Mouse (Mus musculus) adrenal gland, adult (tissue): ENCODE measurements around the gene Tmem132d.
"Not testable (repeated sequence)": the region's sequence is repeated elsewhere in the genome, so short reads cannot be mapped to it uniquely, and the experiment has no call there.

ENCODE experiments used
- DNase-seq, 2 experiments: peaks; one replicate each; pipeline ENCODE4 v3.0.0; 2022 to 2023; ENCODE audit warnings: low spot score in 1 of 2; ENCODE audit not compliant: inconsistent age in 2 of 2

The Tmem132d gene

DNA sequence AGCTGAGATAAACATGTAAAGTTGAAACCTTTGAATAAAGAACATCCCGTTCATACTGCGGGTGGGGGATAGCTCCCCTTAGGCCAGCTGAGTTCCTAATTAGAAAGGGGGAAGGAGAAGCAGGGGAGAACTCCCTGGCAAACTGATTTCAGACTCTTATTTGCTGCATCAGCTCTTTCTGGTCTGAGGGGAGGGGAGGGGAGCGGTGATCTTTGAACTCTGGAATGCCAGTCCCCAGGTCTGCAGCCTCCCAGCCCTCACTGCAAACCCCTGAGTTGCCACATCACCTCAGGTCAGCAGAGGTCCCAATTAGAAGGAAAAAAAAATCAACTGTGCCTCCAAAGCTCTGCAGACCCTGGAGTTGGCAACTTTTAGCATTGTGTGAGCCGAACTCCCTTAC is 482.3 kb downstream of the Tmem132d start:
- DNase-seq, result no peak

DNA sequence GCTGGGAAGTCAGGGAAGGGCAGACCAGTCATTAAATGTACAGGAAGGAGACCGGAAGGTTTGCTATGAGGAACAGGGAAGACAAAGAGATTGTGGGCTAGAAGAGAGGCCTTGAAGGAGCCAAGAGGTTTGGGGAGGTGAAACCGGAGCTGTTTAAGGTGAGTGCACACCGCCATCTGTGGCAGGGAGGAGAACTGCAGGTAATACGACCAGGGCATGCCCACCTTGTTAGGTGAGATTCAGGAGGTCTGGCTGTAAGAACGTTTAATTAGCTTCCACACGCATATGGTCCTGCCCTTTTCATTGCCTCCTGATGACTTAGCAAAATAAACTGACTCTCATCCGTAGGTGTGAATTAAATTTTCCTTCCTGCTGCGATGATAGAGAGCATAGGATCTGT is 485.6 kb downstream of the Tmem132d start:
- DNase-seq, result peak in 1 of 2 experiments; percentile 64

DNA sequence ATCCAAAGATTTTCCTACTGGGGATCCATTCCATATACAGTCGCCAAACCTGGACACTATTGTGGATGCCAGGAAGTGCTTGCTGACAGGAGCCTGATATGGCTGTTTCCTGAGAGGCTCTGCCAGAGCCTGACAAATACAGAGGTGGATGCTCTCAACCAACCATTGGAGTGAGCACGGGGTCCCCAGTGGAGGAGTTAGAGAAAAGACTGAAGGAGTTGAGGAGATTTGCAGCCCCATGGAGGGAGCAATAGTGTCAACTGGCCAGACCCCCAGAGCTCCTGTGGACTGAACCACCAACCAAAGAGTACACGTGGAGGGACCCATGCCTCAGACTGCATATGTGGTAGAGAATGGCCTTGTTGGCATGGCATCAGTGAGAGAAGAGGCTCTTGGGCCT is 490.7 kb downstream of the Tmem132d start:
- DNase-seq, result not testable (repeated sequence)

DNA sequence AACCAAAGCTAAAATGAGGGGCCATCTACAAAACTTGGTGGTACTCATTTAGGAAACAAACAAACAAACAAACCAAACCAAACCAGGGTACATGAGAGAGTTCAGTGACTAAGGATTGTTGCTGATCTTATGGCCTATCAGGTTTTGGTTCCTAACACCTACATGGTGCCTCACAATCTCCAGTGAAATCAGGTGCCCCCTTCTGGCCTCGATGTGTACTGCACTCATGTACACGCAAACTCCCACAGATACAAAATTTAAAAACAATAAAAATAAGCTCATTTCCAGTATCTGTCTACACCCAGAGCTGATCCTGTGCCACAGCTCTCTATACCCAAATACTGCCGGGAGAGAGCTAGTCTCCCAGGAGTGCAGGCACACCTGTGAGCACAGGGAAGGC is 495.0 kb downstream of the Tmem132d start:
- DNase-seq, result no peak

DNA sequence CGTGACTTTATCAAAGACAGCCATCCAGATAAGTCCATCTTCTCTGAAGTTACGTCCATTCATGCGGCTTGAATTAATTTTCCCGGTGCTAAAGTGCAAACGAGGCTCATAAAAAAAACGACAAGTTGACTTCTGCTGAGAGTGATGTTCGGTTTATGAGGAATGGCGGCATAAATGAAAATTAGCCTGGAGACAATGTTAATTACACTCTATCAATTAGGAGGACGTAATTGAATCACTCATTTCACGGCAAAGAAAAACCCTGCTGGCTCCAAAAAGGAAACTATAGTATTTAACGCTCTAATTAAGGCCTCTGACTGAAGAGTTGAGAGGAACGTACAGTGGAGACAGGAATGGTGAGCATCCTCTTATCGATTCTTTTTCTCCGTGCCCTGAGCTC is 503.2 kb downstream of the Tmem132d start:
- DNase-seq, result no peak

DNA sequence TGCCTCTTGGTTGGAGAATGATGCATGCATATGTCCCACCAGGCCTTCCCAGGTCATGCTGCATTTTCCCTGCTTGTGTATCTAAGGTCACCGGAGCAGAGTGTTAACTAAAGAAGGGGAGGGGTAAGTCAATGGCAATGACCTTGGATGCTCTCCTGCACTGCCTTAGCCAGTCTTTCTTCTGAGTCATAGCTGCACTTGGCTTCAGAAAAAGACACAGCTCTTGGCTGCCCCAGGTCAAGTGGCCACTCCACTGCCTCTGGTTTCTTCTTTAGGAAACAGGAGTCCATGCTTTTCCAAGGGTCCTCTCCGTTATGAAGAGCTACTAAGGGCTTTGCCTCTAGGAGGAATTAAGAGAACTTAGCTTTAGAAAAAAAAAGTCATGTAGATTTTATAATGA is 506.2 kb downstream of the Tmem132d start:
- DNase-seq, result peak; percentile 8 to 53

DNA sequence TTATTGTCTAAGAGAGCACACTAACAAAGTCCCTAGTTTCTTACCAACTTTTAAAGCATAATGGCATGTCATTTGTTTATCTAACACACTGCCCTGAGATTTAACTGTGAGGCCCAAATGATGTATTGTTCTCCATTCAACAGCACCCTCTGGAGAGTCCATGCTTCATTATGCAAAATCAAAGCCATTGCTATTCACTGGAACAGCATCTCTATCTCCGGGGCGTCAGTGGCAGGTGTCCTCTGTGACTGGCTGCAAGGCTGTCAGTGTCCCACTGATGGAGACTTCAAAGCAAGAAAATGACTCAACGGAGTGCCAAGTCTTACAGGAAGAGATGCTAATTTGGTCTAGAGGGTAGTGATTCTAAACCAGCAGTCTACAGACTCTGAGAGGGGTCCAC is 508.8 kb downstream of the Tmem132d start:
- DNase-seq, result no peak

DNA sequence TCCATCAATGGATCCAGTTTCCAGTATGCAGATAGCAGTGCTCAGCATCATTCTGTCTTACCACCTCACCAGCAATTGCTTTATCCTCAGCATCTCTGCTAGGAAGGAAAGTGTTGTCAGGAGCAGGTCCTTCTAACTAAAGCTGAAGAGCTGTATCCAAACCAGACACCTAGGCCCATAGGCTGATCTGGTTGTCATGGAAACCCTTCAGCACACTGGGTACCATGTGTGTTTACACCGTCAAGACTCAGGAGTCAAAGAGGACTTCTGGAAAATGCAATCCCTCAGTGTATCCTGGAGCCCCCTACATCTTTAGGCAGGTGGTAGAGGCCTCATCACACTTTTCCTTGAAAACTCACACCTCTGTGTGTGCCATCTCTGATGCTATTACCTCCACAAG is 513.7 kb downstream of the Tmem132d start:
- no peak for DNase-seq

DNA sequence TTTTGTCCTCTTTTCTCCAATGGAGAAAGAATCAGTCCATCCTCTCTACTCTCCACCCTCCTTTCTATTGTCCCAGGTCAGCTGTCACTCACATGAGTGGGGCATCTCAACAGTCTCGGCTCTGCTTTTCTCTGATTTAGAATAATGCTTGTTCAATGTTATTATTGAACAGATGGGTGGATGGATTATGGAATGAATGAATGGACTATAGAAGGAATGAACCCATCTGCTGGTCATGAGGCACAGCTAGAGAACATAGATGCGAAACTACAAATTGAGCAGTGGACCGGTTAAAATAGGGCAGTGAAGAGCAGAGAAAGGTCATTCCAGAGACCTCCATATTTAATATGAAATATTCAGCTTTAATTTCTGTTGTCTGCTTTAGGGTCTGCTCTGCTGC is 514.5 kb downstream of the Tmem132d start:
- no peak for DNase-seq

DNA sequence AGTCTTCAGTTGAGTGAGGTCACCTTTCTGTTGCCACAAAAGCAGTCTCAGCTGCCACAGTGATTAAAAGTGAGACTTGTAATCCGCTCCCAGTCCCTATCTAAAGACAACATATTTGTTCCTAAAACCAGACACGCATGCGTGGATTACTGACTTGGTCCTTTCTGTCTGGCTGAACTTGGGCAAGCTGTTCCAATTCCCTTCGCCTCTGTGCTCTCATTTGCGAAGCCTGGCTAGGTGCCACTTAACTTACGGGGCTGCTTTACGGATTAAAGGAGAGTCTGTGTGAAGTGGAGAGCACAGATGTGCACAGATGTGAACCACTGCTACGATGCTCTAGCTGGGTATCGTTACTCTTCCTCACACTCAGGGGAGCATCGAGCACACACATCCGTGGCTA is 518.7 kb downstream of the Tmem132d start:
- no peak for DNase-seq

DNA sequence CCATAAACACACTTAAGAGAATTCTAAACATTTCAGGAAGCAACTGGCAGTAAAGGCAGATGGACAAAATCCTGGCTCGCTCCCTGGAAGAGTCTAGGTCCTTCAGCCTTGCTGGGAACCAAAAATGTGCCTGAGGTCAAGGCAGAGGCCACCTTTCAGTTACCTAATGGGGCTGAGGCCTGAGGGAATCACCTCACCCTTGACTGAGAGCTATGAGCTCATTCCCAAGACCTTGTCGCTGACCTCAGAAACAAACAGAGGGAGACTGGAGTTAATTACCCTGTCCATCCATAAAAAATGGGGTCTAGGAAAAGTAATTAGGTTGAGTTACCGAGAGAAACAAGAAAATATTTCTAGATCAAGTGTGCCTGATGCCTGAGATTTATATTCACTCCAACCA is 521.3 kb downstream of the Tmem132d start:
- DNase-seq, result peak; percentile 7 to 70

DNA sequence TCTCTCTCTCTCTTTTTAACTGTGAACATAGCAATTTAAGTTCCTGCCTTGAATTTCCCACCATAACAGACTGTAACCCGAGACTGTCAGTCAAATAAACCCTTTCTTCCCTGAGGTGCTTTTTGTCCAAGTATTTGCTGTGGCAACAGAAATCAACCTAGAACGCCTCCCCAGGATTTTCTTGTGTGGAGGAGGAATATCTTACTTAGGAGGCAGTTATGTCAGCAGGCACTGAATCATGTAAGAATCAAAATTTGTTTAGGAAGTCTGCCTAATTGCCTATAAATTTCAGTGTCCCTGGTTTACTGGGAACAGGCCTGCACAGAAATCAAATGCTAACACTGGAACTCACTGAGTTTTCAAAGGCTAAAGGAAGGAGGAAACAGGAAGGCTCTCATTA is 522.5 kb downstream of the Tmem132d start:
- no peak for DNase-seq

DNA sequence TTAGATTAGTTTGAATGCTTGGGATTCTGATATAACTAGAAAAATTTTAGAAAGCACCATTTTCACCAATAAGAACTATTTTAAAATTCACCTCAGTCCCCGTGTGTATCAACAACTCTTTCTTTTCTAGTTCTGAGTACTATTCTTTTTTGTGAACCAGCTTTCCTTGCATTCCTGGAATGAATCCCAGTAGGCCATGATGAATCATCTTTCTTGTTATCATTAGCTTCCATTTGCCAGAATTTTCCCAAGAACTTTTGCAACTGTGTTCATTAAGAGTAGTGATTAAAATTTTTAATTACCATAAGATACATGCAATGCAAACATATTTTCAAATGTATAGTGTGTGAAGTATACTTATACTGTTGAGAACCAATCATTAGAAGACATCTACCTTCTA is 537.7 kb downstream of the Tmem132d start:
- DNase-seq, result peak in 1 of 2 experiments; percentile 53

DNA sequence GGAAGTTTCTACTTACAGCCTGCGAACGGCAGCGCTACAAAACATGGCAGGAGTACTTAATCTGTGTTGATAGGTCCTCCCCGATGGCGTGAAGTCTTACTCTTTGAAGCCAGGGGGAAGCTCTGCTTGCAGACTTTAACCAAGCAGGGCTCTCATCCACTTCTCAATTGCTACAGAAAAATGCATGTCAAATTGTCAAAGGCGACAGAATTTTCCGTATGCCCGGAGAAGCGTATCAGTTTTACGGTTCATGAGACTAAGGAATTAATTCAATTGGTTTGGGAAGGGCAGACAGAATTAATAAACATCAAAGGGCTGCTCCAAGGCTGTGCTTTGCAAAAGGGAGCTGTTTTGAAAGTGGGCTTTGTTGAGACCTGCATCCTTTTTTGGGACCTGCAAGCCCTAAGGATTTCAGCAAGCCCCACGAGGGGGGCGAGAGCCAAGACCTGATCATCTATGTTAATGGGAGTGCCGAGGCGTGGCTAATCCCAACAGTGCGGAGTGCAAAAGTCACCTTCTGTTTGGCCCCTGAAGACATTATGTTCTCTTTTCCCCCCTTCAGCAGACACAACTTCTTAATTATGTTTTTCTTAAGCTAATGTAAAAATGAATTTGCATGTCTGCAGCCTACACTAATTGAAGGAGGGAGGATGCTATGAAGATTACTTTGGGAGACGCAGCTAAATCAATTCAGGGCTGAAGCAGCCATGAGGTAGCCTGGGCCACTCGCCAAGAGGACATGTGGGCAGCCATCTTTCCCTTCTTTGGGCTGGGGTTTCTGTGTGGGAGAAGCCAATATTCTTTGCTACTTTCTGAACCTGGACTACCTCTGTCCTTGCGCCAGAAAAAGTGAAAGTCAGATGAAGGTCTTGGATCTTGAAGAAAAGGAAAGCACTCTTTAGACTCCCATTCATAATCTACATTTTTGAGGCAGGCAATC is 547.0 kb downstream of the Tmem132d start:
- no peak for DNase-seq

DNA sequence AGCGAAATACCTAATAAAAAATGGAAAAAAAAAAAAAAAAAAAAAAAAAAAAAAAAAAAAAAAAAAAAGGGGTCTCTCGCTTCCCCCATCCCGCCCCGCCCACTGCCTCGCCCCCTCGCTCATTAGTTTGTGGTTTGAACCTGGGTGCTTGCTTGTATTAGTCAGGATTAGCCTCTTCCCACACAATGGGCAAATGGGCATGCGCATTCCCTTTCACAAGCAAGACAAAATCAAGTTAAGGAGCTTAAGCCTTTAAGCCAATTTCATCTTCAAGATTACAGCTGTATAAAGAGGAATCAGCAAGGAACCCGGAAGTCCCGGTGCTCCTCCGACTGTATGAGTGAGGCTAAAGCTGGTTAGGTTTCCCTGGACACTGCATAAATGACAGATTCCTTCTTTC is 549.9 kb downstream of the Tmem132d start:
- DNase-seq, result no peak

DNA sequence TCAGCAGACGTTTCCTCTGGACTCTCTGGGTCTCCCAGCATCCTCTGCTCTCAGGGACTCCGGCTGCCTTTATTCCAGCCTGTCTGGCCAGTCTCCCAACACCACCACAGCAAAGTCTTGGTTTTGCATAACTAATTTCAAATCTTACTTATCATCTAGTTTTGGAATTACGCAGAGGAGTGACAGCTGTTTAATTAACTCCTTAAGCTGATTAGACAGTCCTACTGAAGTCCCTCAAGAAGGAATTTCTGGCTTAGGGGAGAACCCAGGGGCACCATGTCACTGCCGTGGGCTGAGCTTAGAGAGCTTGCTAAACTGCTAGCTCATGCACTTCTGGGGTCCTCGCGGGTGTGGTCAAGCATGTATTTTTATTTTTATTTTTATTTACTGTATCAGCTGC is 558.4 kb downstream of the Tmem132d start:
- DNase-seq, result no peak

DNA sequence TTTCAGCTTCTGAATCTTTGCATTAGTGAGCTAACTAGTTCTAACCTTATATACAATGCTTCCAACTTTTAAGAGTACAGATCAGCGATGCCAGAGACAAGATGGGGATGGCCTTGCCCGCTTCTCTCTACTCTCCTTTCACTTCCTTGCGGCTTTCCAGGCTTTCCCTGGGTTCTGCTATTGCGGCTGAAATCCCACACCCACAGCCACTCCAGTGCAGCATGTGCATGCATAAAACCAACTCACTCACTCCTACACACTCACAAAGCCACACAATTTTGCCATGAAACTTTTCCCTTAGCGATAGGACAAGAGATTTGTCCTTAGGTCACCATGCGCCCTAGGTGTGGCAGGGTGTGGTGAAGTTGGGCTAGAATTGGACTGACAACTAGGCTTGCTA is 567.7 kb downstream of the Tmem132d start:
- DNase-seq, result no peak

DNA sequence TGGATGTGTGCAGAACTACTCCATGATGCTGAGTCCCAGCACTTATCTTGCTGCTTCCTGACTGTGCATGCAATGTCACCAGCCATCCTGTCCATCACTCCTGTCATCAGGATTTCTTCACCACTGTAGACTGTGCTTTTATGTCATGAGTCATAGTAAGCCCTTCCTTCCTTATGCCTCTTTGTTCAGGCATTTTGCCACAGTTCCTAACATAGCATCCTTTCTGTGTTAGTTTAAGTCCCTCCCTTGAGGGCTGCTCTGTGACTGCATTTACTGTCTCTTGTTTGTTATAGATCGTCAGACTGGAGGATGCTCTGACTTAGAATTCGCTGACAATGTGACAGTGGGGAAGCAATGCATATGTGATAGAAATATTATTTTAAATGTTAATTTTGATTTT is 573.2 kb downstream of the Tmem132d start:
- no peak for DNase-seq

DNA sequence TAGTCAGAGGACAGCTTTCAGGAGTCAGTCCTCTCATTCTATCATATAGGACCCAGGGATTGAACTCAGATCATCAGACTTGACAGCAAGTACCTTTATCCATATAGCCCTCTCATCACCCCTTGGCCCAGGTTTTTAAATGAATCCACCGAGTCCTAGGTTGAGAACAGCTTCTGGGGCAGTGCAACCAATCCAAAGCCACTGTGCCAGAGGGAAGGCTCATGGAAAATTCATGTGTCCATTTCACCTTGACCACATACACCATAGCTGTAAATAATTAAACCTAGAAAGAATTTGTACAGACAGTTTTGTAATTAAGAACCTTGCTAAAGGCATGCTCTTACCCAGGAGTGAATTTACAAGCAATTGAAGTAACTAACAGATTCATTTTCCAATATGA is 580.6 kb downstream of the Tmem132d start:
- no peak for DNase-seq

DNA sequence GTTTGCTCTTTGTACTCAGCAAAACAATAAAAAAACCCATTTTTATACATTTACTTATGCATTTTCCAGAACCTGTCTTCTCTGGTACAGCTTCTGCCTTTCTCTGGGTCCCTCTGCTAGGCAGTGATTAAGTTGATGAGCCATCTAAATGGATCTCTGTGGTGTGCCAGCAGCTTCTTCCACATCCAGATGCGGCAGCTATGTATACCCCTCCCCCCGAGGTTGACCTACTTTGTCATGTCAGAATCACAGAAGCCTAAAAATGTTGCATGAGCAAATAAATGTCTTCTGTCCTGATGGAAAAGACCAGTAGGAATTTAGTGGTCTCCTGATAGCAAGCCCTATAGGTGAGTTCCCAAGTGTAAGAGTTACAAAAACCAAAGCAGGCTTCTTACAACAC is 601.1 kb downstream of the Tmem132d start:
- no peak for DNase-seq

DNA sequence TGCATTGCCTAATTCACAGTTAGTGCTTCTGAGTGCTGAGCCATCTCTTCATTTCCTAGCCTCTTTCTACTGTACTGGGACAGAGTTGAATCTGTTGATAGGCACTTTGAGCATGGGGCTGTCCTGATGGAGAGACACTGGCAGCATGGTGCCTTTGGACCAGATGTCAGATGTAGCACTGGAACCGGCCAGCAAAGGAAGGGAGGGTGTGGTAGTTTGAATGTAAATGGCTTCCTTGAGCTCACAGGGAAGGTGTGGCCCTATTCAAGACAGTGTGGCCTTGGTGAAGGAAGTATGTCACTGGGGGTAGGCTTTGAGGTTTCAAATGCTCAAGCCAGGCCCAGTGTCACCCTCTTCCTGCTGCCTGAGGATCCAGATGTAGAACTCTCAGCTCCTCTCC is 602.0 kb downstream of the Tmem132d start:
- no peak for DNase-seq

DNA sequence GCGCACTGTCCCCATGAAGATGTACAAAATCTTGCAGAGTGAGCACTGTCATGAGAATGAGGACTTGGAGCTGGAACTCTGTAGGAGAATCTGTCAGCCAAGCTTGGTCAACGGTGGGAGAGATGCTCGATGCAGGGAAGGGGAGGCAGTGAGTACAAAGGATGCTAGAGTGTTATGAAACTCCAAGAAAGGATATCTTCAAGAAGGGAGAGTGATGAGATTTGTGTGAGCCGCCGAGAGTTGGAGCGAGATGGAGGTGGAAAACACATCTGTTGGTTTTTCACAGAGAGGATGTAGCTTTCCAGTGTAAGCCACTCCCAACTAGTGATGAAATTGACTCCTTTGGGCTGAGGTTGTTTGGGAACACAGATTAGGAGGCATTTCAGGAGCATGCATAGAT is 604.1 kb downstream of the Tmem132d start:
- DNase-seq, result no peak

DNA sequence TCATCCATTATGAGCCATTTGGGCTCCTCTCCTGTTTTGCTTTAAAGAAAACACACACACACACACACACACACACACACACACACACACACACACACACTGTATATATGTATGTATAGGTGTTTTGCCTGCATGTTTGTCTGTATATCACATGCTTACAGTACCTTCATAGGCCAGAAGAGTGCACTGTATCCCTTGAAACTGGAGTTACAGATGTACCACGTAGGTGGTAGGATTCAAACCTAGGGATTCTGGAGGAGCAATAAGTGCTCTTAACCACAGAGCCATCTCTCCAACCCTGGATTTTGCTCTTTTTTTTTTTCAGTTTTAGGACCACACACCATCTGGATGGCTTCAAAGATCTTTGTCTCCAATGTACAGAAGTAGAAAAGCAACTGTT is 610.9 kb downstream of the Tmem132d start:
- peak in 1 of 2 experiments; percentile 42 for DNase-seq
